Mouse (Mus musculus): ENCODE data around the gene Phactr1. TPM values are rescaled to one million over a fixed set of nuclear protein-coding genes. Genes with fewer than 3 reads are reported as not detected.

The Phactr1 gene
- polyA plus RNA-seq, 1 experiment = 46.9 TPM

DNA sequence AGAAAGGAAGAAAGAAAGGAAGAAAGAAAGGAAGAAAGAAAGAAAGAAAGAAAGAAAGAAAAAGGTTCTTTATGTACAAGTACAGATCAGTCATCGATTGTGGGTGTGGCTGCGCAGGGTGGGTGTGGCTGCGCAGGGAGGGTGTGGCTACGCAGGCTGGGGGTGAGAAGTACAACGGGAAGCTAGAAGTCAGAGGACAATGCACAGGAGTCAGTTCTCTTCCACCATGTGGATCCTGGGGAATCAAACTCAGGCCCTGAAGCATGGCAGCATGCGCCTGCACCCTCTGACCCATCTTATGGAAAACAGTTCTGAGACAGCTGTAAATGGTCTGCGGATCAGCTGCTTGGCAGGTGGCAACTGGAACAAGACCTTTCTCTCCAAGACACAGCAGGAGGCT, 500.7 kb downstream of the Phactr1 start:
- 69% methylated on average over 7 of the region's 7 CpGs for WGBS

DNA sequence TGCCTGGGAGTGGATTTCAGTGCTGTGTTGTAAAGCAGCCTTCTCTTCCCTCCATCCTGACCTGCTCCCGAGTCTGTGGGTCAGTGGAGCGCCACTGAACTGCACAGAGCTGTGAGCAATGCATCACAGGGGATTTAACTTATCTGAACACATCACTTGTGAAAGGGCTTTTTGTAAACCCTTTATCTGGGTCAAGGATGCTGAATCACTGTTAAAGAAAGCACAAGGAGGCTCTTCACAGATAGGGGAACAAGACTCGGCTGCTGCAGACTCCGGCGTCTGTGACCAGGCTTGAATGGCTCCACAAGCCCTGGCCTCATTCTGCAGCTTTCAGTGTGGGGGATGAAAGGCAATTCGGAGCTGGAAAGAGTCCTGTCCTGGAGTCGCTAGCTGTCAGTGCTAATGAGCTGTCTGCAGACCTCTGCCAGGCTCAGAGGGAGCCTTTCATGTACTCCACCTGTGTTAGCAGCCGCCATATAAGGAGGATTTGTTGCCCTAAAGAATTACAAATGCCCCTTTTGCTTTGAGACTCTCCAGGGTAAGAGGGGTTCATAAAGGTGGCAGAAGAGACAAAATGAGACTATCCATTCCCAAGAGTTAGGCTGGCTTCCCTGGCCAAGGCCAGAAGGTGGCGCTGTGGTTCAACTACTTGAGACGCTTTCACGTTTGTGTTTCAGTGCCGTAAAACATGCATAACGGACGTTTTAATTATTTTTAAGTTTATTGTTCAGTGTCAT, 502.2 kb downstream of the Phactr1 start:
- TF ChIP-seq POLR2A (IDR thresholded peaks at IDR 0.05; ENCODE audit: borderline replicate concordance, insufficient read depth, low read length) = no peak
- TF ChIP-seq CTCF (IDR thresholded peaks at IDR 0.05; ENCODE audit: borderline replicate concordance, insufficient read depth, low read depth, low read length) = peak; percentile 94
- H3K27me3 ChIP-seq (ENCODE audit: control insufficient read depth, insufficient read depth, low read length) = no peaks in the 10 kb centered on the region
- no peak overlapping the region for H3K27ac ChIP-seq (ENCODE audit: insufficient read depth, low read length)
- no peaks in the 10 kb centered on the region for H3K4me1 ChIP-seq (ENCODE audit: control insufficient read depth, insufficient read depth, low read length)
- peak; percentile 78 to 87 for DNase-seq
- WGBS = 18% methylated on average over 14 of the region's 14 CpGs
- peak overlapping the region; percentile 44 for H3K4me3 ChIP-seq (replicated peaks; ENCODE audit: insufficient read depth, low read depth, low read length)

More for the DNA sequence above, 500.7 kb downstream of the Phactr1 start:
- Histone ChIP-seq H3K27ac (ENCODE audit: insufficient read depth, low read length) (no peak overlapping the region), H3K4me1 (ENCODE audit: control insufficient read depth, insufficient read depth, low read length) (no peaks in the 10 kb centered on the region), H3K27me3 (ENCODE audit: control insufficient read depth, insufficient read depth, low read length) (no peaks in the 10 kb centered on the region), H3K4me3 (replicated peaks; ENCODE audit: insufficient read depth, low read depth, low read length) (no peak overlapping the region)
- TF ChIP-seq CTCF (IDR thresholded peaks at IDR 0.05; ENCODE audit: borderline replicate concordance, insufficient read depth, low read depth, low read length) = no peak
- no peak for TF ChIP-seq POLR2A (IDR thresholded peaks at IDR 0.05; ENCODE audit: borderline replicate concordance, insufficient read depth, low read length)
- no peak for DNase-seq

DNA sequence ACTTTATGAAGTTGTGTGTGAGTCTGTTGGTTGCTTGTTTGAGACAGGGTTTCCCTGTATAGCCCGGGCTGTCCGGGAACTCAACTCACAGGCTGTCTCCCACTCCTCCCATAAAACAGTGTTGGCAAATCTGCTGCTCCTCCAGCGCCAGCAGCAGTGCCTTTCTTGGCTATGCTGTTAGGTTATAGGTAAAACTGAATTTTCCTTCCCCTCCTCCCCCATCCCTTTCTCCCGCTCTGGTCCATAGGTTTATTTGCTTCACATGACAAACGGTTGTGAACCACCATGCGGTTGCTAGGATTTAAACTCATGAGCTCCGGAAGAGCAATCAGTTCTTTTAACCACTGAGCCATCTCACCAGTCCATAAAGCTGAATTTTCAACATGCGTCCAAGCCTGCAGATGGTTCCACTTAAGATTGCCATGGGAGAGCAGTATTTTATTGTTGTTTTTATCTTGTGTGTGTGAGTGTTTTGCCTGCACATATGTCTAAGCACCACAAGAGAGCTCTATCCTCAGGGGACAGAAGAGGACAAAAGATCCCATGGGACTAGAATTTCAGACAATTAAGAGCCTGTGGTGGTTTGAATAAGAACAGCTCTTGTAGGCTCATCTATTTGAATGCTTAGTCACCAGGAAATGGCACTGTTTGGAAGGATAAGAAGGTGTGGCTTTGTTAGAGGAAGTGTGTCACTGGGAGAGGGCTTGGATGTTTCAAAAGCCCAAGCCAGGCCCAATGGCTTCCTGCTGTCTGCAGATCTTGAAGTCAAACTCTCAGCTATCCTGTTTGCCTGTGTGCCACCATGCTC, 503.0 kb downstream of the Phactr1 start:
- 26% methylated on average over 8 of the region's 8 CpGs for WGBS
- Histone ChIP-seq H3K27me3 (ENCODE audit: control insufficient read depth, insufficient read depth, low read length) (no peaks in the 10 kb centered on the region), H3K4me1 (ENCODE audit: control insufficient read depth, insufficient read depth, low read length) (no peaks in the 10 kb centered on the region), H3K27ac (ENCODE audit: insufficient read depth, low read length) (no peak overlapping the region), H3K4me3 (replicated peaks; ENCODE audit: insufficient read depth, low read depth, low read length) (peak overlapping the region; percentile 44)
- TF ChIP-seq POLR2A (IDR thresholded peaks at IDR 0.05; ENCODE audit: borderline replicate concordance, insufficient read depth, low read length) (no peak), CTCF (IDR thresholded peaks at IDR 0.05; ENCODE audit: borderline replicate concordance, insufficient read depth, low read depth, low read length) (no peak)
- DNase-seq = no peak

DNA sequence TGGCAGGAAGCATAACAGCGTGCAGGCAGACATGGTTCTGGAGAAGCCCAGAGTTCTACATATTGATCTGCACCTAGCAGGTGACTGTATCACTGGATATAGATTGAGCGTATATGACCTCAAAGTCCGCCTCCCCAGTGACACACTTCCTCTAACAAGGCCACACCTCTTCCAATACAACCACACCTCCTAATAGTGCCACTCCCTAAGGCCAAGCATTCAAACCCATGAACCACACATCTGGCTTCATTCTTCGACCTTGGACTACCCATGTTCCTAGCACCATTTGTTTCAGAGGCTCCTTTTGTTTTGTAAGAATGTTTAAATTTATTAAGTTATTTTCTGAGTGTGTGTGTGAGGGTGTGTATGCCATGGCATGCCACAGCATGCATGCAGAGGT, 507.3 kb downstream of the Phactr1 start:
- Histone ChIP-seq H3K4me1 (ENCODE audit: control insufficient read depth, insufficient read depth, low read length) (no peaks in the 10 kb centered on the region), H3K4me3 (replicated peaks; ENCODE audit: insufficient read depth, low read depth, low read length) (no peak overlapping the region), H3K27ac (ENCODE audit: insufficient read depth, low read length) (no peak overlapping the region), H3K27me3 (ENCODE audit: control insufficient read depth, insufficient read depth, low read length) (no peaks in the 10 kb centered on the region)
- no peak for DNase-seq
- TF ChIP-seq POLR2A (IDR thresholded peaks at IDR 0.05; ENCODE audit: borderline replicate concordance, insufficient read depth, low read length) (no peak), CTCF (IDR thresholded peaks at IDR 0.05; ENCODE audit: borderline replicate concordance, insufficient read depth, low read depth, low read length) (no peak)
- WGBS = 96% methylated on average over 4 of the region's 4 CpGs

Data from cerebellum, adult 2 months (tissue).